ENCODE assay signal across 9 mouse cellular contexts in the genomic region with DNA sequence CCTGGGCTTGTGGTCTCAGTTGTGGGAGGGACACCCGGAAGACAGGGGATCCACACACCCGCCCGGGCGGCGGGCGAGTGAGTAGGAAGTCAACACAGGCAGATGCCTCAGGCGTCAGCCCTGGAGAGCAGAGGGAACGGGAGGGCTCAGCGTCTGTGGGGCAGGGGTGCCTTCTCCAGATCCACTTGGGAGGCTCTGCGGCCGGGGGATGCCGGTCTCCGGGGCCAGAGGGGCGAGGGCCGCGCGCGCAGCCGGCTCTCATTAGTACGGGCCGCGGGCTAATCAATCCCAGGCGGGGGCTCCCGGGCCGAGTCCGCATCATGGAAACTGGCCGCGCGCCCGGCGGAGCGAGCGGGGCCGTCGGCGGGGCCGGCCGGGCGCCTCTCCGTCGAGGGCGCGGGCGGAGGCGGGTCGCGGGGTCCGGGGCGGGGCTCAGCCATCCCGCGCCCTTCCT. TPM values are rescaled to one million over a fixed set of nuclear protein-coding genes. Genes with fewer than 3 reads are reported as not detected.
DNase-seq lines count a peak whose midpoint lies in the region; ATAC-seq and TF ChIP-seq lines count a peak whose summit lies in the region.
"Had no signal": no experiment of that assay in that cellular context is flagged by ENCODE, and none has a peak within 500 bp of the region (broad histone marks: within the 10 kb centered on the region; RNA-seq: fewer than 3 reads in every experiment).

No protein-coding gene starts in this region.

- TF ChIP-seq CTCF in kidney, adult 2 months (conservative IDR thresholded peaks at IDR 0.05; ENCODE audit: insufficient read depth, insufficient read length, low read depth, low read length): no peak
- TF ChIP-seq CTCF in liver, adult 2 months (IDR thresholded peaks at IDR 0.05; ENCODE audit: low read depth, low read length): no peak

- peak overlapping the region; percentile 73 for H3K27ac ChIP-seq in kidney, adult 2 months (ENCODE audit: insufficient read depth, low read depth, low read length)
- no peak overlapping the region for H3K27ac ChIP-seq in forebrain, embryonic 11.5 days (ENCODE audit: low read depth, low read length)
- H3K27ac ChIP-seq in hindbrain, embryonic 11.5 days (ENCODE audit: low read depth, low read length): no peak overlapping the region
- peak overlapping the region; percentile 48 for H3K27ac ChIP-seq in liver, adult 2 months (replicated peaks; ENCODE audit: insufficient read depth, low read depth, low read length)
- H3K27ac ChIP-seq in neural tube, embryonic 13.5 days (replicated peaks): no peak overlapping the region

- peak overlapping the region; percentile 68 for H3K4me2 ChIP-seq in forebrain, embryonic 11.5 days (ENCODE audit: low read depth, low read length, severe bottlenecking)
- peak overlapping the region; percentile 85 for H3K4me2 ChIP-seq in hindbrain, embryonic 11.5 days (replicated peaks; ENCODE audit: low read depth, low read length)
- peak overlapping the region; percentile 75 for H3K4me2 ChIP-seq in neural tube, embryonic 13.5 days

- WGBS in kidney, adult 2 months: 36% methylated on average over 45 of the region's 51 CpGs
- 2% methylated on average over 25 of the region's 51 CpGs for WGBS in forebrain, embryonic 11.5 days
- under 1% methylated on average over 38 of the region's 51 CpGs for WGBS in hindbrain, embryonic 11.5 days
- WGBS in liver, adult 2 months: 17% methylated on average over 51 of the region's 51 CpGs
- WGBS in neural tube, embryonic 13.5 days: 2% methylated on average over 50 of the region's 51 CpGs

- ATAC-seq in forebrain, embryonic 11.5 days (replicated peaks; ENCODE audit: low FRiP score): no peak
- ATAC-seq in hindbrain, embryonic 11.5 days (ENCODE audit: low FRiP score): no peak
- ATAC-seq in neural tube, embryonic 13.5 days (ENCODE audit: low read depth): no peak
- no peak for ATAC-seq in erythroid progenitor cell, adult 5-6 weeks (replicated peaks; ENCODE audit: low FRiP score, poor library complexity, severe bottlenecking)

- H3K79me2 ChIP-seq in liver, adult 2 months (ENCODE audit: control insufficient read depth, insufficient read depth, low read length): no peaks in the 10 kb centered on the region

- DNase-seq in kidney, adult 2 months: peak; percentile 76
- DNase-seq in kidney, adult 11 months: no peak
- peak; percentile 74 for DNase-seq in forebrain, embryonic 11.5 days (ENCODE audit: low spot score)
- peak; percentile 64 for DNase-seq in hindbrain, embryonic 11.5 days (ENCODE audit: low spot score)
- no peak for DNase-seq in liver, adult 2 months (ENCODE audit: extremely low read depth, low read depth, low spot score)
- DNase-seq in layer of hippocampus, postnatal 25 days (ENCODE audit: extremely low spot score in 1 of 2, low spot score in 1 of 2): no peak

- H3K4me3 ChIP-seq in kidney, adult 2 months (ENCODE audit: insufficient read depth, low read depth, low read length): peak overlapping the region; percentile 64
- peak overlapping the region; percentile 41 for H3K4me3 ChIP-seq in forebrain, embryonic 11.5 days (ENCODE audit: low read depth, low read length)
- H3K4me3 ChIP-seq in hindbrain, embryonic 11.5 days (ENCODE audit: low read depth, low read length): peak overlapping the region; percentile 42
- H3K4me3 ChIP-seq in liver, adult 2 months (ENCODE audit: insufficient read depth, low read depth, low read length): peak overlapping the region; percentile 66; the same call in 1 of the 2 replicates
- H3K4me3 ChIP-seq in neural tube, embryonic 13.5 days: peak overlapping the region; percentile 49

- H3K27me3 ChIP-seq in kidney, adult 2 months (replicated peaks; ENCODE audit: control insufficient read depth, insufficient read depth, low read length): no peaks in the 10 kb centered on the region
- peaks cover 86% of the 10 kb centered on the region for H3K27me3 ChIP-seq in forebrain, embryonic 11.5 days (ENCODE audit: control insufficient read depth, insufficient read depth, low read length)
- H3K27me3 ChIP-seq in hindbrain, embryonic 11.5 days (ENCODE audit: control insufficient read depth, insufficient read depth, low read length): peaks cover 81% of the 10 kb centered on the region
- no peaks in the 10 kb centered on the region for H3K27me3 ChIP-seq in liver, adult 2 months (ENCODE audit: control insufficient read depth, insufficient read depth, low read length)
- peaks cover 99% of the 10 kb centered on the region for H3K27me3 ChIP-seq in neural tube, embryonic 13.5 days
- H3K27me3 ChIP-seq: CH12.LX had no signal

- peak overlapping the region; percentile 37; the same call in 1 of the 2 replicates for H3K9ac ChIP-seq in forebrain, embryonic 11.5 days (ENCODE audit: low read length)
- peak overlapping the region; percentile 37 for H3K9ac ChIP-seq in hindbrain, embryonic 11.5 days (ENCODE audit: low read depth, low read length)
- peak overlapping the region; percentile 69 for H3K9ac ChIP-seq in liver, adult 2 months (ENCODE audit: low read depth, low read length)
- peak overlapping the region; percentile 71 for H3K9ac ChIP-seq in neural tube, embryonic 13.5 days

- no peaks in the 10 kb centered on the region for H3K9me3 ChIP-seq in forebrain, embryonic 11.5 days (ENCODE audit: control insufficient read depth, low read length)
- H3K9me3 ChIP-seq in hindbrain, embryonic 11.5 days (ENCODE audit: control insufficient read depth, low read length): no peaks in the 10 kb centered on the region
- H3K9me3 ChIP-seq in neural tube, embryonic 13.5 days: no peaks in the 10 kb centered on the region

- peaks cover 14% of the 10 kb centered on the region for H3K4me1 ChIP-seq in kidney, adult 2 months (ENCODE audit: control insufficient read depth, insufficient read depth, low read length)
- H3K4me1 ChIP-seq in forebrain, embryonic 11.5 days (replicated peaks; ENCODE audit: control insufficient read depth, insufficient read depth, low read length): peaks cover 33% of the 10 kb centered on the region
- H3K4me1 ChIP-seq in hindbrain, embryonic 11.5 days (replicated peaks; ENCODE audit: control insufficient read depth, insufficient read depth, low read length): peaks cover 25% of the 10 kb centered on the region
- H3K4me1 ChIP-seq in liver, adult 2 months (ENCODE audit: control insufficient read depth, insufficient read depth, low read length): peaks cover 22% of the 10 kb centered on the region
- H3K4me1 ChIP-seq in neural tube, embryonic 13.5 days (replicated peaks): peaks cover 71% of the 10 kb centered on the region

- TF ChIP-seq POLR2A in kidney, adult 2 months (IDR thresholded peaks at IDR 0.05; ENCODE audit: low read depth, low read length): no peak
- no peak for TF ChIP-seq POLR2A in liver, adult 2 months (IDR thresholded peaks at IDR 0.05; ENCODE audit: extremely low read depth, insufficient read depth, low read length)

- peaks cover 2% of the 10 kb centered on the region; the same call in 1 of the 2 replicates for H3K36me3 ChIP-seq in kidney, adult 2 months (ENCODE audit: control insufficient read depth, insufficient read depth, low read length)
- H3K36me3 ChIP-seq in forebrain, embryonic 11.5 days (ENCODE audit: control insufficient read depth, insufficient read depth, low read length): no peaks in the 10 kb centered on the region; the same call in 1 of the 2 replicates
- H3K36me3 ChIP-seq in hindbrain, embryonic 11.5 days (ENCODE audit: control insufficient read depth, insufficient read depth, low read length): 0 out of 2 replicates have a peak, but pooled peaks cover 4% of the 10 kb centered on the region
- peaks cover 4% of the 10 kb centered on the region; the same call in 1 of the 2 replicates for H3K36me3 ChIP-seq in liver, adult 2 months (ENCODE audit: control insufficient read depth, insufficient read depth, low read length)
- peaks cover 20% of the 10 kb centered on the region for H3K36me3 ChIP-seq in neural tube, embryonic 13.5 days

RNA-seq across cellular contexts. Expression of gene Tmem200b, which starts 1.4 kb away (rescaled TPM):
- 11.3 and 17.0 TPM in 2 replicates for polyA plus RNA-seq in kidney, adult 2 months (2012; rRNA removed)
- 0.72 and 1.2 TPM in 2 replicates for polyA plus RNA-seq in forebrain, embryonic 11.5 days (2014; fragmentation: Nextera tagmentation; extraction: Ambion mirVana)
- 0.60 and 0.67 TPM in 2 replicates for polyA plus RNA-seq in hindbrain, embryonic 11.5 days (2014; fragmentation: Nextera tagmentation; extraction: Ambion mirVana)
- 1.7 and 2.4 TPM in 2 replicates for total RNA-seq in liver, adult 2 months (2014; rRNA removed)
- polyA plus RNA-seq in liver, adult 2 months (2012; rRNA removed): 5.7 and 9.0 TPM in 2 replicates
- 0.14 and 0.29 TPM in 2 replicates for polyA plus RNA-seq in neural tube, embryonic 13.5 days (2015; fragmentation: Nextera tagmentation; extraction: Ambion mirVana)
- not detected in 2 replicates for total RNA-seq in erythroid progenitor cell, adult 5-6 weeks (2015; ENCODE audit: low replicate concordance)
- total RNA-seq in erythroid progenitor cell, adult 5-6 weeks (2017; ENCODE audit: low replicate concordance): not detected in 2 replicates
- total RNA-seq in layer of hippocampus, postnatal 25 days (2021): 1 to 10 TPM; 1.4 to 2.3 TPM
- total RNA-seq: CH12.LX had no signal

RNA-seq across cellular contexts. Expression of gene Srsf4, which starts 46.8 kb away (rescaled TPM):
- polyA plus RNA-seq in kidney, adult 2 months (2012; rRNA removed): 32.5 and 35.1 TPM in 2 replicates
- polyA plus RNA-seq in forebrain, embryonic 11.5 days (2014; fragmentation: Nextera tagmentation; extraction: Ambion mirVana): 191 TPM in 2 replicates
- polyA plus RNA-seq in hindbrain, embryonic 11.5 days (2014; fragmentation: Nextera tagmentation; extraction: Ambion mirVana): 128 and 132 TPM in 2 replicates
- 14.8 and 15.9 TPM in 2 replicates for total RNA-seq in liver, adult 2 months (2014; rRNA removed)
- polyA plus RNA-seq in liver, adult 2 months (2012; rRNA removed): 17.2 and 19.0 TPM in 2 replicates
- polyA plus RNA-seq in neural tube, embryonic 13.5 days (2015; fragmentation: Nextera tagmentation; extraction: Ambion mirVana): 109 and 135 TPM in 2 replicates
- total RNA-seq in erythroid progenitor cell, adult 5-6 weeks (2015; ENCODE audit: low replicate concordance): 85.9 and 87.9 TPM in 2 replicates
- total RNA-seq in erythroid progenitor cell, adult 5-6 weeks (2017; ENCODE audit: low replicate concordance): 145 and 167 TPM in 2 replicates
- total RNA-seq in layer of hippocampus, postnatal 25 days (2021): 10 to 100 TPM; 68.1 to 69.2 TPM

Comparison
In these comparisons a context has a peak if more than half of its experiments do, and no peak if none do; other contexts are left out.
1. DNase-seq: peak in kidney, adult 2 months (single experiment), forebrain, embryonic 11.5 days (single experiment) and hindbrain, embryonic 11.5 days (single experiment); none in kidney, adult 11 months (single experiment), liver, adult 2 months (single experiment) and layer of hippocampus, postnatal 25 days (0 of 2).
2. H3K27ac ChIP-seq: peak in kidney, adult 2 months (single experiment) and liver, adult 2 months (single experiment); none in forebrain, embryonic 11.5 days (single experiment), hindbrain, embryonic 11.5 days (single experiment) and neural tube, embryonic 13.5 days (single experiment).
3. Peak in every context shown above with its lines, with median percentiles within 50 percentile points of each other: H3K4me3 ChIP-seq, H3K4me2 ChIP-seq and H3K9ac ChIP-seq.